Mouse (Mus musculus) testis, adult 2 months (tissue): Measurements from ENCODE around the gene Dnm2. TPM values are rescaled to one million over a fixed set of nuclear protein-coding genes. Genes with fewer than 3 reads are reported as not detected.
"Not testable (repeated sequence)": the region's sequence is repeated elsewhere in the genome, so short reads cannot be mapped to it uniquely, and the experiment has no call there.

ENCODE experiments used
- H3K27ac ChIP-seq: fragments of 200-500 bp; 2 replicates; pipeline ENCODE4 v1.5.1; 2012; ENCODE audit warnings: low read depth, low read length; ENCODE audit not compliant: control insufficient read depth, insufficient read depth
- H3K27me3 ChIP-seq: fragments of 200-500 bp; 2 replicates; pipeline ENCODE4 v1.6.1; 2012; ENCODE audit warnings: mild to moderate bottlenecking, low read length, moderate library complexity; ENCODE audit not compliant: control insufficient read depth, insufficient read depth
- H3K36me3 ChIP-seq: fragments of 200-500 bp; 2 replicates; pipeline ENCODE4 v1.6.1; 2012; ENCODE audit warnings: mild to moderate bottlenecking, low read length; ENCODE audit not compliant: control insufficient read depth, insufficient read depth
- H3K4me1 ChIP-seq: fragments of 200-500 bp; 2 replicates; pipeline ENCODE4 v1.6.1; 2012; ENCODE audit warnings: low read length; ENCODE audit not compliant: control insufficient read depth, insufficient read depth
- H3K4me3 ChIP-seq: fragments of 200-500 bp; 2 replicates; pipeline ENCODE4 v1.5.1; 2012; ENCODE audit warnings: low read depth, mild to moderate bottlenecking, low read length, moderate library complexity, mixed read lengths; ENCODE audit not compliant: control insufficient read depth
- CTCF ChIP-seq: fragments of 200-500 bp; IDR thresholded peaks from 2 replicates; pipeline ENCODE4 v1.5.1; 2012; ENCODE audit warnings: low read depth, mild to moderate bottlenecking, inconsistent platforms, low read length, moderate library complexity; ENCODE audit not compliant: control insufficient read depth, insufficient read depth, insufficient replicate concordance
- POLR2A ChIP-seq: fragments of 200-500 bp; IDR thresholded peaks from 2 replicates; pipeline ENCODE4 v1.6.1; 2012; ENCODE audit warnings: low read depth, mild to moderate bottlenecking, inconsistent platforms, low read length, moderate library complexity; ENCODE audit not compliant: control insufficient read depth
- polyA plus RNA-seq: library from polyadenylated mRNA; depleted of rRNA; stranded (reverse); fragments of >200 nt; gene quantifications from 2 replicates; pipeline ENCODE4 v1.2.3, GENCODE M21; 2012

Dnm2 gene
- polyA plus RNA-seq, 1 experiment = 158 TPM

GRCm38 (mm10) chr9:21469032-21470024 is 44.6 kb downstream of the Dnm2 start:
- no peak overlapping the region for H3K27ac ChIP-seq
- peaks cover 2% of the 10 kb centered on the region for H3K36me3 ChIP-seq
- no peaks in the 10 kb centered on the region for H3K27me3 ChIP-seq
- TF ChIP-seq POLR2A (no peak), CTCF (peak; percentile 12; the same call in 1 of the 2 replicates)
- H3K4me1 ChIP-seq = no peaks in the 10 kb centered on the region
- H3K4me3 ChIP-seq = no peak overlapping the region

- TF ChIP-seq CTCF (no peak), POLR2A (no peak)
- Histone ChIP-seq H3K4me1 (peaks cover 3% of the 10 kb centered on the region), H3K4me3 (no peak overlapping the region), H3K27me3 (no peaks in the 10 kb centered on the region), H3K27ac (no peak overlapping the region), H3K36me3 (peaks cover 3% of the 10 kb centered on the region)
Measured at GRCm38 (mm10) chr9:21472913-21473312, 48.2 kb downstream of the Dnm2 start.

GRCm38 (mm10) chr9:21477707-21478106 is 53.0 kb downstream of the Dnm2 start:
- no peak overlapping the region for H3K27ac ChIP-seq
- H3K27me3 ChIP-seq = no peaks in the 10 kb centered on the region
- TF ChIP-seq POLR2A = no peak
- no peak for TF ChIP-seq CTCF
- no peak overlapping the region for H3K4me3 ChIP-seq
- H3K4me1 ChIP-seq = peaks cover 3% of the 10 kb centered on the region
- peaks cover 6% of the 10 kb centered on the region for H3K36me3 ChIP-seq

GRCm38 (mm10) chr9:21484065-21484464 is 59.4 kb downstream of the Dnm2 start:
- Histone ChIP-seq H3K27me3 (no peaks in the 10 kb centered on the region), H3K4me1 (no peaks in the 10 kb centered on the region), H3K4me3 (no peak overlapping the region), H3K27ac (no peak overlapping the region), H3K36me3 (no peaks in the 10 kb centered on the region; the same call in none of the 2 replicates)
- TF ChIP-seq POLR2A = no peak

GRCm38 (mm10) chr9:21488246-21488645 is 63.5 kb downstream of the Dnm2 start:
- not testable (repeated sequence) for H3K27ac ChIP-seq, H3K4me3 ChIP-seq, H3K36me3 ChIP-seq, H3K4me1 ChIP-seq, H3K27me3 ChIP-seq

- TF ChIP-seq POLR2A (no peak), CTCF (no peak)
- Histone ChIP-seq H3K27me3 (no peaks in the 10 kb centered on the region), H3K36me3 (no peaks in the 10 kb centered on the region; the same call in 1 of the 2 replicates), H3K27ac (no peak overlapping the region), H3K4me1 (no peaks in the 10 kb centered on the region), H3K4me3 (no peak overlapping the region)
Measured at GRCm38 (mm10) chr9:21490696-21491095, 66.0 kb downstream of the Dnm2 start.

DNA sequence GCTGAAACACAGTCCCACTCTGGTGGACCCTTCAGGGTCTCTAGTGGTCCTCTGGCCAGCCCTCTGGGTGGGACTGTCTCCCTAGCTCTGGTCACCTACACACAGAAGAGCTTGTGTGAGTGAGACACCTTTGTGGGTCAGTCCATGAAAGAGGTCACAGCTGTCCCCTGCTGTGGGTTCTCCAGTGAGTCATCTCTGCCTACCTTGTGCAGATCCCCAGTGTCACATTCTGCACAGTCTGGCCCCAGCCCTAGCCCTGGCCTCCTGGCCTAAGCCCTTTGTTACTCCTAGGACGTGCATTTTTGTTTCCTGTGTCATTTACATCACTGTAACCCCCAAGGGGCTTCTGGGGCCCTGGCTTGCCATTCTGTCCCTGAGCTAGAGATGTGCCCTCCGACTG is 69.2 kb downstream of the Dnm2 start:
- no peak for TF ChIP-seq CTCF
- no peak for TF ChIP-seq POLR2A
- Histone ChIP-seq H3K4me1 (no peaks in the 10 kb centered on the region), H3K4me3 (no peak overlapping the region), H3K27ac (no peak overlapping the region), H3K36me3 (no peaks in the 10 kb centered on the region; the same call in 1 of the 2 replicates), H3K27me3 (no peaks in the 10 kb centered on the region)

DNA sequence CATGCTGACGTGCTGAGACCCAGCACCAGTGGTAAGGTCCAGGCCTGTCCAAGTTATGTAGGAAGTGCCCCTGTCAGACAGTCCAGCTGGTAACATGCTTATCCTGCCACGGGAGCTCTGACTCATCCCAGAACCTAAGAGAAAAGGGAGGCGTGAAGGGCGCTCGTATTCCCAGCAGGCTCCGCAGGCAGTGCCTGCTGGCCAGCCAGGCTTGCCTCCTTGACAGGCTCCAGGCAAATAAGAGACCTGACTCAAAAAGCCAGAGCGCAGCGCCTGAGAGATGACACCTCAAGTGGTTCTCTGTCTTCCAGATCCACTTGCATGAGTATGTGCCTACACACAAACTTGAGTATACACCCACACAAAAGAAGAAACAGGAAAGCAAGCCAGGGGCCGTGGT is 70.0 kb downstream of the Dnm2 start:
- Histone ChIP-seq H3K4me3 (no peak overlapping the region), H3K36me3 (no peaks in the 10 kb centered on the region; the same call in 1 of the 2 replicates), H3K27ac (no peak overlapping the region)

More for the DNA sequence above, 70.0 kb downstream of the Dnm2 start:
- no peak for TF ChIP-seq POLR2A
- TF ChIP-seq CTCF = no peak
- no peaks in the 10 kb centered on the region for H3K27me3 ChIP-seq
- H3K4me1 ChIP-seq = no peaks in the 10 kb centered on the region
